Mouse (Mus musculus): ENCODE data around the gene Gabarapl1. TPM values are rescaled to one million over a fixed set of nuclear protein-coding genes. Genes with fewer than 3 reads are reported as not detected.

The Gabarapl1 gene
- polyA plus RNA-seq, 1 experiment from 2014 or later: 271 TPM

- no peak overlapping the region for H3K4me3 ChIP-seq (ENCODE audit: low read length)
- no peaks in the 10 kb centered on the region for H3K4me1 ChIP-seq (ENCODE audit: control insufficient read depth, insufficient read depth, low read depth, low read length)
- ATAC-seq: no peak
- no peak overlapping the region for H3K27ac ChIP-seq (ENCODE audit: low read depth, low read length)
- 75% methylated on average over 3 of the region's 3 CpGs for WGBS
- no peak overlapping the region for H3K4me2 ChIP-seq (ENCODE audit: low read length)
- H3K9ac ChIP-seq (ENCODE audit: low read depth, low read length): no peak overlapping the region
- no peaks in the 10 kb centered on the region for H3K27me3 ChIP-seq (replicated peaks; ENCODE audit: control insufficient read depth, insufficient read depth, low read length)
- H3K36me3 ChIP-seq (ENCODE audit: control insufficient read depth, insufficient read depth, low read length): no peaks in the 10 kb centered on the region
- H3K9me3 ChIP-seq (ENCODE audit: control insufficient read depth, low read length): no peaks in the 10 kb centered on the region
Observed at GRCm38 (mm10) chr6:129548009-129548408, 15.0 kb downstream of the Gabarapl1 start.

GRCm38 (mm10) chr6:129557298-129558023 is 24.5 kb downstream of the Gabarapl1 start:
- Histone ChIP-seq H3K9me3 (ENCODE audit: control insufficient read depth, low read length) (no peaks in the 10 kb centered on the region), H3K4me1 (ENCODE audit: control insufficient read depth, insufficient read depth, low read depth, low read length) (no peaks in the 10 kb centered on the region), H3K4me2 (ENCODE audit: low read length) (no peak overlapping the region), H3K27me3 (replicated peaks; ENCODE audit: control insufficient read depth, insufficient read depth, low read length) (no peaks in the 10 kb centered on the region), H3K9ac (ENCODE audit: low read depth, low read length) (no peak overlapping the region), H3K36me3 (ENCODE audit: control insufficient read depth, insufficient read depth, low read length) (no peaks in the 10 kb centered on the region), H3K4me3 (ENCODE audit: low read length) (no peak overlapping the region), H3K27ac (ENCODE audit: low read depth, low read length) (no peak overlapping the region)
- peak; percentile 64 for ATAC-seq

- Histone ChIP-seq H3K9ac (ENCODE audit: low read depth, low read length) (no peak overlapping the region), H3K4me2 (ENCODE audit: low read length) (peak overlapping the region; percentile 28; the same call in 1 of the 2 replicates)
- 20% methylated on average over 12 of the region's 12 CpGs for WGBS
Observed at GRCm38 (mm10) chr6:129558946-129559640, 26.1 kb downstream of the Gabarapl1 start.

GRCm38 (mm10) chr6:129559641-129560027 is 26.7 kb downstream of the Gabarapl1 start:
- peak; percentile 53 for ATAC-seq
- 65% methylated on average over 4 of the region's 4 CpGs for WGBS
- no peak overlapping the region for H3K4me3 ChIP-seq (ENCODE audit: low read length)
- H3K27ac ChIP-seq (ENCODE audit: low read depth, low read length): no peak overlapping the region
- no peaks in the 10 kb centered on the region for H3K36me3 ChIP-seq (ENCODE audit: control insufficient read depth, insufficient read depth, low read length)
- H3K4me2 ChIP-seq (ENCODE audit: low read length): no peak overlapping the region
- no peak overlapping the region for H3K9ac ChIP-seq (ENCODE audit: low read depth, low read length)
- no peaks in the 10 kb centered on the region for H3K4me1 ChIP-seq (ENCODE audit: control insufficient read depth, insufficient read depth, low read depth, low read length)
- H3K9me3 ChIP-seq (ENCODE audit: control insufficient read depth, low read length): no peaks in the 10 kb centered on the region
- H3K27me3 ChIP-seq (replicated peaks; ENCODE audit: control insufficient read depth, insufficient read depth, low read length): no peaks in the 10 kb centered on the region

More at GRCm38 (mm10) chr6:129558946-129559640, 26.1 kb downstream of the Gabarapl1 start:
- Histone ChIP-seq H3K4me3 (ENCODE audit: low read length) (no peak overlapping the region), H3K9me3 (ENCODE audit: control insufficient read depth, low read length) (no peaks in the 10 kb centered on the region), H3K27me3 (replicated peaks; ENCODE audit: control insufficient read depth, insufficient read depth, low read length) (no peaks in the 10 kb centered on the region), H3K27ac (ENCODE audit: low read depth, low read length) (no peak overlapping the region), H3K36me3 (ENCODE audit: control insufficient read depth, insufficient read depth, low read length) (no peaks in the 10 kb centered on the region), H3K4me1 (ENCODE audit: control insufficient read depth, insufficient read depth, low read depth, low read length) (no peaks in the 10 kb centered on the region)
- peak; percentile 90 for ATAC-seq

- H3K4me3 ChIP-seq (ENCODE audit: low read length): no peak overlapping the region
- no peak overlapping the region for H3K4me2 ChIP-seq (ENCODE audit: low read length)
- no peak for ATAC-seq
- no peak overlapping the region for H3K27ac ChIP-seq (ENCODE audit: low read depth, low read length)
- 78% methylated on average over 2 of the region's 2 CpGs for WGBS
- no peaks in the 10 kb centered on the region for H3K9me3 ChIP-seq (ENCODE audit: control insufficient read depth, low read length)
- H3K9ac ChIP-seq (ENCODE audit: low read depth, low read length): no peak overlapping the region
- H3K27me3 ChIP-seq (replicated peaks; ENCODE audit: control insufficient read depth, insufficient read depth, low read length): no peaks in the 10 kb centered on the region
- no peaks in the 10 kb centered on the region for H3K36me3 ChIP-seq (ENCODE audit: control insufficient read depth, insufficient read depth, low read length)
- H3K4me1 ChIP-seq (ENCODE audit: control insufficient read depth, insufficient read depth, low read depth, low read length): no peaks in the 10 kb centered on the region
Observed at GRCm38 (mm10) chr6:129565257-129565656, 32.3 kb downstream of the Gabarapl1 start.

- no peak overlapping the region for H3K9ac ChIP-seq (ENCODE audit: low read depth, low read length)
- 36% methylated on average over 2 of the region's 2 CpGs for WGBS
- no peaks in the 10 kb centered on the region for H3K4me1 ChIP-seq (ENCODE audit: control insufficient read depth, insufficient read depth, low read depth, low read length)
- no peaks in the 10 kb centered on the region for H3K9me3 ChIP-seq (ENCODE audit: control insufficient read depth, low read length)
- ATAC-seq: no peak
- H3K4me2 ChIP-seq (ENCODE audit: low read length): no peak overlapping the region
- H3K4me3 ChIP-seq (ENCODE audit: low read length): no peak overlapping the region
- no peaks in the 10 kb centered on the region for H3K36me3 ChIP-seq (ENCODE audit: control insufficient read depth, insufficient read depth, low read length)
- no peak overlapping the region for H3K27ac ChIP-seq (ENCODE audit: low read depth, low read length)
- no peaks in the 10 kb centered on the region for H3K27me3 ChIP-seq (replicated peaks; ENCODE audit: control insufficient read depth, insufficient read depth, low read length)
Observed at GRCm38 (mm10) chr6:129575315-129575714, 42.4 kb downstream of the Gabarapl1 start.

- H3K27ac ChIP-seq (ENCODE audit: low read depth, low read length): no peak within 1 kb of the TSS
- 88% methylated on average over 8 of the region's 8 CpGs for WGBS
Observed at GRCm38 (mm10) chr6:129577605-129578004, 44.6 kb downstream of the Gabarapl1 start, which contains the start of gene Klre1. Gene Klre1, plus strand, starts transcription at chr6:129577905.

GRCm38 (mm10) chr6:129581274-129581673 is 48.3 kb downstream of the Gabarapl1 start:
- no peaks in the 10 kb centered on the region for H3K27me3 ChIP-seq (replicated peaks; ENCODE audit: control insufficient read depth, insufficient read depth, low read length)
- no peak overlapping the region for H3K4me2 ChIP-seq (ENCODE audit: low read length)
- 77% methylated on average over 4 of the region's 4 CpGs for WGBS
- no peaks in the 10 kb centered on the region for H3K9me3 ChIP-seq (ENCODE audit: control insufficient read depth, low read length)
- H3K36me3 ChIP-seq (ENCODE audit: control insufficient read depth, insufficient read depth, low read length): no peaks in the 10 kb centered on the region
- ATAC-seq: no peak
- no peak overlapping the region for H3K4me3 ChIP-seq (ENCODE audit: low read length)
- H3K27ac ChIP-seq (ENCODE audit: low read depth, low read length): no peak overlapping the region
- H3K4me1 ChIP-seq (ENCODE audit: control insufficient read depth, insufficient read depth, low read depth, low read length): no peaks in the 10 kb centered on the region
- no peak overlapping the region for H3K9ac ChIP-seq (ENCODE audit: low read depth, low read length)

More at GRCm38 (mm10) chr6:129577605-129578004, 44.6 kb downstream of the Gabarapl1 start, which contains the start of gene Klre1:
- H3K4me3 ChIP-seq (ENCODE audit: low read length): no peak within 1 kb of the TSS
- H3K36me3 ChIP-seq (ENCODE audit: control insufficient read depth, insufficient read depth, low read length): no peaks in the 10 kb centered on the region
- H3K9me3 ChIP-seq (ENCODE audit: control insufficient read depth, low read length): no peaks in the 10 kb centered on the region
- no peaks in the 10 kb centered on the region for H3K4me1 ChIP-seq (ENCODE audit: control insufficient read depth, insufficient read depth, low read depth, low read length)
- no peak within 1 kb of the TSS for H3K9ac ChIP-seq (ENCODE audit: low read depth, low read length)
- H3K27me3 ChIP-seq (replicated peaks; ENCODE audit: control insufficient read depth, insufficient read depth, low read length): no peaks in the 10 kb centered on the region
- ATAC-seq: no peak
- H3K4me2 ChIP-seq (ENCODE audit: low read length): no peak within 1 kb of the TSS

GRCm38 (mm10) chr6:129581896-129582295 is 48.9 kb downstream of the Gabarapl1 start:
- Histone ChIP-seq H3K27ac (ENCODE audit: low read depth, low read length) (no peak overlapping the region), H3K9me3 (ENCODE audit: control insufficient read depth, low read length) (no peaks in the 10 kb centered on the region), H3K36me3 (ENCODE audit: control insufficient read depth, insufficient read depth, low read length) (no peaks in the 10 kb centered on the region), H3K9ac (ENCODE audit: low read depth, low read length) (no peak overlapping the region), H3K4me1 (ENCODE audit: control insufficient read depth, insufficient read depth, low read depth, low read length) (no peaks in the 10 kb centered on the region), H3K4me3 (ENCODE audit: low read length) (no peak overlapping the region), H3K4me2 (ENCODE audit: low read length) (no peak overlapping the region), H3K27me3 (replicated peaks; ENCODE audit: control insufficient read depth, insufficient read depth, low read length) (no peaks in the 10 kb centered on the region)
- ATAC-seq: no peak
- 86% methylated on average over 4 of the region's 4 CpGs for WGBS
